Mouse (Mus musculus): ENCODE data around the gene Vmn1r229. TPM values are rescaled to one million over a fixed set of nuclear protein-coding genes. Genes with fewer than 3 reads are reported as not detected.

Gene Vmn1r229
- total RNA-seq (2023): not detected

GRCm38 (mm10) chr17:20811255-20811654 is at the start of gene Vmn1r229:
TSS of gene Vmn1r229 (plus strand) at chr17:20811555.

DNA sequence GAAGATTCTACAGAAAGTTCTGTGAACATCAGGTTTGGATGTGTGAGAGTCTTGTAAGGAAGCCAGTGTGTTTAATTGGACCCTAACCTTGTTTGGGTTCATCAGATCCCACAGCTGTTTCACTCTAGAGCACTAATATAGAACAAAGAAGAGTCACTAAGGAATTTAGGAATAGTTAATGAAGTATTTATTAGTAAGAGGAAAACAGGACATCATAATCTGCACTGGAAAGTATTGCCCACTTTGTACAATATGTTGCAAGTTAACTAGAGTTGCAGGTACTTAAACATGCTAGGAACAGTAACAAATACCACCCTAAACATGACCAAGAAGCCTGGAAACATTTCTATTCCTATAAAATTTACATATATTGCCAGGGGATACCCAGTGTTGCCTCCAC is 25.3 kb upstream of the Vmn1r229 start, which contains the start of gene Vmn1r228:
Gene Vmn1r228, minus strand, starts transcription at position 101 of the 400 bp plus-strand sequence.

DNA sequence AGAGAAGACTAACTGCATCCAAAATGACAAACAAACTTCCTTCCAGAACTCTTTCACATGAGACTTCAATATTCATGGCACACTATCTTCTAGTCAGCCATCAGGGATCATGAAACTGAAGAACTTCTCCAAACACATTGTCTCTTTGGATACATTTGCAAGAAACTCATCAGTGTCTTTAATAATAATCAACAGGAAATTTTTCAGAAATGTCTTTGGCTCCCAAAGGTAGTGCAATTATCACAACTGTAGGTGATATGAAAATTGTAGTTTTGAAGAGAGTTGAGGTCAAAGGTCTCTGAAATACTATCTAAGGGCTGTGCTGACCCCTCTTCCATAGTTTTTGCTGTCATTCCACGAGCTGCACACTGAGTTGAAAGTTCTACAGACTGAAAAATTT is 28.8 kb downstream of the Vmn1r229 start, which contains the start of gene Vmn1r230:
Gene Vmn1r230, plus strand, starts transcription at position 301 of the 400 bp plus-strand sequence.

Other genes with a start within 250 kb of the Vmn1r229 start
- gene Vmn2r109, start 246.8 kb upstream of the Vmn1r229 start, total RNA-seq (2023): not detected
- not detected for gene Vmn2r110, start 215.1 kb upstream of the Vmn1r229 start, total RNA-seq (2023)
- not detected for gene Fpr-rs3, start 186.7 kb upstream of the Vmn1r229 start, total RNA-seq (2023)
- not detected for gene Vmn1r226, start 128.7 kb upstream of the Vmn1r229 start, total RNA-seq (2023)
- gene Vmn1r227, start 81.7 kb upstream of the Vmn1r229 start, total RNA-seq (2023): not detected
- not detected for gene Vmn1r228, start 25.4 kb upstream of the Vmn1r229 start, total RNA-seq (2023)
- not detected for gene Vmn1r230, start 28.9 kb downstream of the Vmn1r229 start, total RNA-seq (2023)
- not detected for gene Vmn1r231, start 93.5 kb downstream of the Vmn1r229 start, total RNA-seq (2023)
- not detected for gene Vmn1r232, start 108.2 kb downstream of the Vmn1r229 start, total RNA-seq (2023)
- 244 TPM for gene Ppp2r1a, start 133.8 kb downstream of the Vmn1r229 start, total RNA-seq (2023)
- gene Vmn1r233, start 184.9 kb downstream of the Vmn1r229 start, total RNA-seq (2023): not detected
- gene Zfp160, start 197.3 kb downstream of the Vmn1r229 start, total RNA-seq (2023): 11.4 TPM

Data from CD8-positive naive resting alpha-beta T cell, adult 57 days (primary cell).